Mouse (Mus musculus) left cerebral cortex, adult 11 months (tissue): Measurements from ENCODE around the gene Krt31.

Source experiments
- DNase-seq: peaks from one replicate; pipeline ENCODE4 v3.0.0; 2022; ENCODE audit warnings: low spot score

The Krt31 gene

GRCm38 (mm10) chr11:100005905-100006304 is 44.4 kb downstream of the Krt31 start:
- DNase-seq: no peak

GRCm38 (mm10) chr11:100004846-100005245 is 45.5 kb downstream of the Krt31 start:
- DNase-seq: peak; percentile 52

GRCm38 (mm10) chr11:99999091-99999490 is 51.3 kb downstream of the Krt31 start:
- no peak for DNase-seq
